Mouse (Mus musculus) heart, postnatal 10 days (tissue): ENCODE measurements at regions not wholly inside any gene's neighbourhood (a gene's known extent, or its start where the extent isn't known, plus 50 kb on each side); places are given as distances from the start of the nearest gene placed in this dataset.

Experiments used
- DNase-seq, 2 experiments: peaks; one replicate each; pipeline ENCODE4 v3.0.0; 2021
- intact Hi-C: fragments of 180-260 bp; cut with DNase I; formaldehyde crosslinking; loops from one replicate; pipeline ENCODE4 v1.15.1; 2025

DNA sequence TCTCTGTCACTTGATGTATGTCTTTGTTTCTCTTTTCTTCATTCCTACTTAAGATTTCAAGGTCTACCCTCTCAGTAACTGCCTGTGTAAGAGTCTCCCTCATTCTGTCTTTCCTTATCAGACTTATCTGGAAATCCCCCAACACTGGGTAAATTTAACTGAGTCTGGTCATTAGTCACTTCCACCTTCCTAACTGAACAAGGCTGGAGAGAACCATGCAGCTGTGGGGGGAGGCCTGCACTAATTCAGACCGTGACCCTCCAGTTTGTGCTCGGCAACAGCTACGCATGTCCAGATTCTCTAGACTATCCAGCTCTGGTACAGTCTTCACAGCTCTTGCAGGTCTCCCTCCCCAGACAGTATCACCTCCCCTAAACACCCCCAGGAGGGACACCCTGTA is 103.3 kb downstream of the Prox1 start:
- intact Hi-C loops: no loop called here
- DNase-seq: no peak

DNA sequence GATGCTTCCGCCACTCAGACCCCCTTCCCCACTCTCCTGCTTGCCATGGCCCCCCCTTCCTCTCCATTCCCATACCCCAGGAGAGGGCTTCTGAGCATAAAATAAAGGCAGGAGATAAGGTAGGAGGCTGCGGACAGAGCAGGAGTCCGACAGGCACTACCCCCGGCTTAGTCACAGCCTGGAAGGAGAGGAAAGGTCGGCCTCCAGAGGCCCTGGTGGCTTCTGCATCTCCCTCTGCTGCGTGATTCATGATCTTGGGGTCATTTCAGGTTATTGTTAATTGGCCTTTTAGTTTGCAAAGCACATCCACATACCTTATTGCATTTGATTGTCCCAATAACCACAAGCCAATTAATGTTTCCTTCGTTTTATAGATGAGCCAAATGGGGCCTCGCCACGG is 104.1 kb downstream of the Prox1 start:
- intact Hi-C loops: no loop called here
- DNase-seq: no peak

DNA sequence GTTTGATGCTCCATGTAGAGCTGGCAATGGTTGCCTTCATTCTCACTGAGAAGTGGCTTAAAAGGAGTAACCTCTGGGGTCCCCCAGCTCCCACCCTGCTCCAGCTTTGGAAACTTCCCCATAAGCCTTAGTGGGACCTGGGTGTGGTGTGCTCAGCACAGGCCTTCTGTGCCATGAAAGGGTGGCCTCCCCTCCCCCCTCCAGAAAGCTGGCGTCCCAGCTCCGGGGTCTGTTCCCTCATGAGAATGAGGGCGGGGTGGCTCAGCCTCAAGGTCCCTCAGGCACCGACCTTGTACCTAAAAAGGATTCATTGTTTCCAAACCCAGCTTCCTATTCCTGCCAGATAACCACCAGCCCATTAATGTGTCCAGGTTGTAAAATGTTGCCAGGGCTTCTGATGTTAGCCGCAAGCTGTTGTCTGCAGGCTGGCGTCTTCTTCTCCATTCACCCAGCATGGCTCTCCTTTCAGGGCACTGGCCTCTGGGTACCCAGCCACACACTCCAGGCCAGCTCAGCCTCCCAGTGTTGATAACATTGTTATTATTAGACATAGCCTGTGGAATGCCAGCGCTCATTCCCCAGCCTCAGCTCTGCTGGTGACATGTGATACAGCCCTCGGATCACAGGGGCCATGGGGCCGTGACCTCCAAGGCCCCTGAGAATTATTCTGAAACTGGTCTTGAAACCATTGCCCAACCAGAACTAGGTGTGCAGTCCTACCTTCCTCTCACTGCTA is 108.8 kb downstream of the Prox1 start:
- DNase-seq: peak; percentile 55 to 71
- intact Hi-C loops: loop anchor here (5.0 kb wide), 1 partner anchor 66 kb away; no protein-coding TSS in a partner anchor

DNA sequence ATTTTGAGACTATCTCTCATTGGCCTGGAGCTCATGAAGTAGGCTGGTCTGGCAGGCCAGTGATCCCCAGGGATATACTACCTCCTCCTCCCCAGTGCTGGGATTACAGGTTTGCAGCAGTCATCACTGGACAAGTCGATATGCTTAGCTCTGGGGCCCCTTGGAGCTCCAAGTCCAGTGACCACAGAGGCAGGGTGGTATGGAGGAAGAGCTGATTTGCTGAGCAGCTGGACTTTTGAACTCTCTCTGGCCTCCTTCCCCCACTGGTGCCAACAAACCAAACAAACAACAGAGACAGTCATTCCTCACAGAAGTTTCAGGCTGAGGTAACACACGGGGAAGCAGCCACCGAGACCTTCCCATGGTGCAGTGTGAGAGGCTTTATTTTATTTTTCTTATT is 111.5 kb downstream of the Prox1 start:
- DNase-seq: no peak
- intact Hi-C loops: no loop called here

DNA sequence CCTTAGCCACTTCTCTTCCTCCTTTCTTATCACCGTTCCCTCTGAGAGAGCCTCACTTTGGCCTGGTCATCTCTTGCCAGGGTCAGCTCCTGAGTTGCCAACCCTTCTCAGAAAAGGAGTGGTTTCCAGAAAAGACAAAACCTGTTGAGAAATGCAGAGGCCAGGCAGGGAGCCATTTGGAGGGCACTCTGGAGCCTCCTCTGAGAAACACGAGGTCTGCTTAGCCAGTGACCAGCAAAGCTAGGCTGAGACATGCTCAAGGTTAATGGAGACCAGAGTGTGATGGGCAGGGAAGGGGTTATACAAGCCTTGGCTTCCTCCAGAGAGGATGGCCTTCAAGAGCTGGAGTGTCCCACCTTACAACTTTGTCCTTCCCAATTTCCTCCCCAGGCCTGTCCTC is 113.6 kb downstream of the Prox1 start:
- DNase-seq: no peak

DNA sequence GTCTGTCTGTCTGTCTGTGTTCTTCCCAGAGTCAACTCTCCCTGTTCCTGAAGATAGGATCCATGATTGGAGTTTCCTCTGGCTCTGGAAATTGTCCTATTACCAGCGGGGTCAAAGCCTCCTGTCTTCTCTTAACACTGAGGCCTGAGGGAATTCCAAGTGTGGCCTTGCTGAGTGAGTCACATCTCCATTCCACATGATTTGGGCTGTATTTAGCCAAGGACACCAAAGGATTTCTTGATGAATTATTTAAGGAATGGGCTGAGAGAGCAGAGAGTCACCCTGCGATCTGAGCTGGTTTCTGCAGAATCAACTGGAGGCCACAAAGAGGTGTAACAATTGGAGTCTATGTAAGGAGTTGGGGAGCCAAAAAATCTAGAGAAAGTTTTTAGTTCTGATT is 118.6 kb downstream of the Prox1 start:
- intact Hi-C loops: no loop called here
- DNase-seq: no peak

More for the DNA sequence above, 113.6 kb downstream of the Prox1 start:
- intact Hi-C loops: no loop called here

DNA sequence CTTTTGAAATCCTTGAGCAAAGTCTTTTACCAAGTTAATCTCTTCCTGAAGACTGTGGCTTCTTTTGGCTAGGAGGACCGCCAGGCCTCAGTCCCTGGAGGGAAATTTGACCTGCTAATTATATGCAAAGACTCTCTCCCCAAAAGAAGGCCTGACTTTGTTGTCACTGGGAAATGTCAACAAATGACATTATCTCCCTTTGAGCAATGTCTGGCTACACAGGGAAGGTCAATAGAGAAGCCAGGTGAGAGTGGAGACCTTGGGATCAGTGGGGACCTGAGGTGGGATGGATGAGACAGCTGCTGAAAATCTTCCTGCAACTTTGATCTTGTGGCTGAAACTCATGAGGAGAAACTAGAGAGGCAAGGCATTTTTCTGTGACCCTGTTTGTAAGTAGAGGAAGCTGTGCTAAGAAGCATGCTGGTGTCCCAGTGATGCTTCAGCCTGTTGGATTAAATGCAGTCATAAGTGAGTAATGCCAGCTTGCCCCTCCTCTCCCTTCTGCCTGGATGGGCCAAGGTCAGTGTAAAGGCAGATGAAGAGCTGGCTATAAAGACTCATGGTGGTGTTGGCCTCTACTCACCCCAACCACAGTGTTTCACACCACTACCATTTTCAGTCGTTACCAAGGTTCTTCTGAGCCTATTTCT is 121.9 kb downstream of the Prox1 start:
- intact Hi-C loops: loop anchor here (5.0 kb wide), 2 partner anchors 94 to 119 kb away; no protein-coding TSS in a partner anchor

DNA sequence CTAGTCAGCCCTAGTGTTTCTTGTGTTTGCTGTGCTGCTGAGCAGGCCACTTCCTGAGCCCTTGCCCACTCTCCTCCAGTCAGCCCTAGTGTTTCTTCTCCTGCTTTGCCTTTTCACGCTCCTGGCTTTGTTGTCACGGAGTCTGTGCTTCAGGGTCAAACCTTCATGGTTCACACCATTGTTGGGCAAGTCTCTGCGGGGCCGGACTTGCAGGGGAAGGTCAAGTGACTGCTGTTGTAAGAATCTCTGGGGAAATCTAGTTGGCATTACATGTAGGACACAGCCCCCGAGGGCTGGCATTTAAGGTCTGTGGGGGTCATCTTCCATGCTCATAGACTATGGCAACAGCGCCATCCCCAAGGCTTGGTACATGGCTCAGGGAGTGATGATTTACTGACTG is 123.3 kb downstream of the Prox1 start:
- DNase-seq: no peak
- intact Hi-C loops: loop anchor here (2.0 to 5.0 kb wide), 4 partner anchors 95 to 750 kb away; no protein-coding TSS in a partner anchor

More for the DNA sequence above, 121.9 kb downstream of the Prox1 start:
- DNase-seq: no peak

DNA sequence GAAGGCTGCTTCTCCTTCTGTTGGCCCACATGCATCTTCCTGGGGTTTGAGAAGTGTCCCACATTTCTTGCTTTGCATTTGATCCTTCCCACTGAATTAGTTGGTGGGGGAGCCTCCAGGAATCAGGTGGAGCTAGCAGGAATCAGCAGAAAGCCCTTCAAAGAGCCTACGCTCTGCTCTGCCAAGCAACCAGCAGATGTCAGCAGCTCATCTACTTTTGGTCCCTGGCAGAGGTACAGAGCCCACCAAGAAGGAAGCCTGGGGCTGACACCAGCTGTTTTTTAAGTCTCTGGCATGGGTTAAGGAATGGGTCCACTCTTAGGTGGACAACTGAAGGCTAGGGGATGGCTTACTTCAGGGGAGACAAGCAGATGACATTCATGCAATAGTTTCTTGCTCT is 123.6 kb upstream of the Smyd2 start:
- intact Hi-C loops: loop anchor here (2.0 to 5.0 kb wide), 4 partner anchors 97 to 751 kb away; no protein-coding TSS in a partner anchor
- peak; percentile 50 to 67 for DNase-seq

DNA sequence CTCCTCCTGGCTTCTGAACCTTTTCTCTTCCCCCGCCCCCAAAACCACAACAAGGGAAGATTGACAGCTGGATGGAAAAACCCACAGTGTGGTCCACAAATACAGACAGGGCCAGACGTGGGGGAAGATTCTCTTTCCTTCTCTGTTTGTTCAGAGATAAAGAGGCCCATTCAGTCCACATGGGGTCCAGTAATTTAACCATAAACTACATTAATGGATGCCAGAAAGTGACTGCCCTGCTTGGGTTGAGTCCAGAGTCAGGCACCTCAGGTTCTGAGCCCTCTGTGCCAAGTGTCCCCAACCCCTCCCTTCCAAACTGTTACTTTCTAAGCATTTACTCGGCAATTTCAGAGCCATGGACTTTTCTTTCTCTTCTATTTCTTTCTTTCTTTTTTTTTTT is 121.9 kb upstream of the Smyd2 start:
- DNase-seq: no peak
- intact Hi-C loops: no loop called here

DNA sequence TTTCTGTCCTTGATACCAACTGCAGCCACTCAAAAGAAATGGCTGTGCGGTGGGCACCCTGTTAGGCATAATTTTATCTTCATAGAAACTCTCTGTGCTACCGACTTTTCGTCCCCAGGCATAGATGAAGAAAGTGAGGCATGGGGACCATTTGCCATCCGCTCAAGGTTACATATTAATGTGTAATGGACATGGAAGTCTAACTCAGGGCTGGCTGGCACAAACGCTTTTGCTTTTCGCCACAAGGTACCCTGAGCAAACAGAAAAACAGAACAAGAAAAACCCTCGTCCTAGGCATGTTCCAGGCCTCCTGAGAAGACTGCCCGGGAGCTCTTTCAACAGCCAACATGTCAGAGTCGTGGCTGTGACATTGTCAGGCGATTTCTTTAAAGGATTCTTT is 121.0 kb upstream of the Smyd2 start:
- no peak for DNase-seq
- intact Hi-C loops: no loop called here

DNA sequence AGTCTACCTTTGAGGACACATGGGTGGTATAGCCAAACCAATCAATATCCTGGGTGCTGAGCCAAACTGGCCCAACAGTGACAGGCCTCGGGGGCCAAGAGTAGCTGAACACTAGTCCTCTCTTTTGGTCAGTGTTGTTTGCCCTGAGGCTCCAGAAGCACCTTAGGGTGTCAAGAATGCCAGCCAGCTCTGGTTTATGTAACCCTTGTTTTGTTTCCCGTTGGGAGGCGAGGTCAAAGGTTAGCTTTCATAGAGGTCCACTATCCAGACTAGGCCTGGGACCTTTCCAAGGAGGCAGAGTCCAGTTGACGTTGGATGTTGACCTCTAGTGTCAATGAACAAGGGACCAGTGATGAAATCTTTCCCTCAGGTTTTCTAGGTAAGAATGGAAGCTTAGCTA is 120.0 kb upstream of the Smyd2 start:
- no peak for DNase-seq
- intact Hi-C loops: no loop called here

DNA sequence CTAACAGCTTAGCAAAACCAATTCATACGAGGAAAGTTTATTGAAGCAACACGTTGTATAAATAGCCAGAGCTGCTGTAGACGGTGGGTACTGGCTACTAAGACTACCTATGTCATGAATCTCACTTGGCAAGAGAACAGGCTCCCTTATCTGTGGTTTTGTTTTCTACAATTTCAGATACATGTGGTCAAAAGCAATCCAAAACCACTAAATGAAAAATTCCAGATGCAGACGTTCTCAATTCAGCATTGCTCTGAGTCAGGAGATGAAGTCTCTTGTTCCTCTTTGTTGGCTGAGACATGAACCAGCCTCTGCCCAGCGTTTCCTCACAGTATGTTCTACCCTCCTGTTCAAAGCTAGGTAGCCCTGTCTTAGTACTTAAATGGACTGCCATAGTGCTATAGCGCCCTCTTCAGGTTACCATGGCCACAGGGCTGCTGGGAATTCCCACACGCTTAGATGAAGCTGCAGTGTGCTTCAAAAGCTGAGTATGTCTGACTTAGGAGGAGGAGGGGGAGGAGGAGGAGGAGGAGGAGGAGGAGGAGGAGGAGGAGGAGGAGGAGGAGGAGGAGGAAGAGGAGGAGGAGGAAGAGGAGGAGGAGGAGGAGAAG is 119.0 kb upstream of the Smyd2 start:
- intact Hi-C loops: no loop called here
- DNase-seq: no peak

DNA sequence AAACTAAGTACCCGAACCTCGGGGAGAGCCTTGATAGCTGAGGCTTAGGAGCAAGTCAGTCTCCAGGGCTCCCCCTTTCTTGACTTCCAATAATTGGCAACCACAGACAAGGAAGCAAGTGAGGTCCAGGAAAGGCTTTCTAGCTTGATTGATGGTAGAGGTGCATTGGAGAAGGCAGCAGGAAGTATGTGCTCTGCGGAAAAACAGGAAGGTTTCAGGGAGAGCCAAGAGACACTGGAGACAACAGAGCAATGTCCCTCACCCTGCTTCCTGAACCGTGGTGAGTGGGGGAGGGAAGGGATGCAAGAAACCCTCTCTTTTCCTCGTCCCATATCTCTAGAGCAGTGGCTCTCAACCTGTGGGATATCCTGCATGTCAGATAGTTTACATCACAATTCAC is 115.9 kb upstream of the Smyd2 start:
- intact Hi-C loops: no loop called here
- DNase-seq: no peak

DNA sequence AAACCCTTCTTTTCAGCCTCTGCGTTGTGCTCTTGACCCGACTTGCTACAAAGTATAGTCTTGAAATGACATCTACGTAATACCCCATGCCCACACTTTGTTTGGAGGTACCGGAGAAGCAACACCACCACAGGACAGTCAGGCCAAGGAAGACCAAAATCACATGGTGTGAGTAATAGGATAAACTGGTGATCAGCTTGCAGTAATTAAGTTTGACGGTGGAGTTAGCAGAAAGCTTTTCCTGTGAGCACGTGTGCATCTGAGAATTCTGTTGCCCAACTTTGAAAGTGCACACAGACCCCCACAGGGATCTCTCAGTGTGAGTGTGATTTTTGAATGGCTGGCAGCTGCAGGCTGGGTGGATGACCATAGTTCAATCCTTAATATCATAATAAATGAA is 114.6 kb upstream of the Smyd2 start:
- intact Hi-C loops: no loop called here

DNA sequence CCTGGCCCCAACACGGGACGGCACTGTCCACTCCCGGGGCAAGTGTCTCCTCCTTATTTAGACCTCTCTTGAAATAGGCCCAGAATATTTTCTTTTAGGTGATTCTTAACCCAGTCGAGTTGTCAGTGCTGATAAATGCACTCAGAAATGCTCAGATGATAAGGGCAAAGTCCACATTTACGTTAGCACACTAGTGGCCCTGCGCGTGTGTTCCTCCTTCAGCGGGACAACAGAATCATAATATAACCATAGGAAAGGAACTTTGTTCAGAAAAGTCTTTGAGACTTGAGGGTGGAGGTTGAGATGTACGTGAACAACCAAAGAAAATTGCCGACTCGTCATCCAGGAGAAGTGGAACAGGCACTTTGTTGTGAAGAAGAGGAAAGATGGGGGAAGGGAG is 113.8 kb upstream of the Smyd2 start:
- intact Hi-C loops: no loop called here
- no peak for DNase-seq

More for the DNA sequence above, 114.6 kb upstream of the Smyd2 start:
- no peak for DNase-seq

DNA sequence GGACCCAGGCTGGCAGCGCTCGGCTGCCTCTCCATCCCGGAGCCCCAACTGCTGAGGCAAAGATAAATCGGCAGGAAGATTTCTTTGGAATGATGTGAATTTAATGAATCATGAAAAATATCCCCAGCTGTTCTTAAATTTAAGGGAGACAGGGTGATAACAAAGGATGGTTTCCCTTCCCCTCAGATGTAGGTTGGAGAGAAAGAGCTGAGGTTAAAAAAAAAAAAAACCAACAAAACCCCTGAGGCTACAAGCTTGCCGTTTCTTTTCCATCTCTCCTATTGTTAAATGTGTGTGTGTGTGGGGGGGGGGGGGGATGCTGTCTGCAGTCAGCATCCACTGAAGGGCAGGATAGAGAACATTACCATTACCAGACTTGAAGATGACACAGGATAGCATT is 111.9 kb upstream of the Smyd2 start:
- DNase-seq: no peak
- intact Hi-C loops: no loop called here

DNA sequence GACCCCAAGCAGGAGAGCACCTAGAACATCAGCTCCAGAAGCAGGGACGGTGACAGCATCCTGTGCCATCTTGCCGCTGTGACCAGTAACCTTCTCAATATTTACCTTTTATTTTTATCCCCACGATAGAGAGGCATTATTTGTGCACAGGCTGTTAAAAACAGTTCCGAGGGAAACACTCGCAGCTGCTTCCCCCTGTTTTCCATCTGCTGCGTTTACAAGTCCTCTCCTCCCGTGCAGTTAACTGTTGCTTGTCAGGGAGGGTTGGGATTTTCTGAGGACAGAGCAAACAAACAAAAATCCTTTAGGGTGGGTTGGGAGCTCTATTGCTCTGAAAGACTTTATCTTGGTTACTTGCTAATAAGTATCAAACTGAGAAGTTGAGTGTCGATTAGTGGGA is 105.4 kb upstream of the Smyd2 start:
- intact Hi-C loops: loop anchor here (5.0 kb wide), 1 partner anchor 1665 kb away; no protein-coding TSS in a partner anchor
- no peak for DNase-seq

DNA sequence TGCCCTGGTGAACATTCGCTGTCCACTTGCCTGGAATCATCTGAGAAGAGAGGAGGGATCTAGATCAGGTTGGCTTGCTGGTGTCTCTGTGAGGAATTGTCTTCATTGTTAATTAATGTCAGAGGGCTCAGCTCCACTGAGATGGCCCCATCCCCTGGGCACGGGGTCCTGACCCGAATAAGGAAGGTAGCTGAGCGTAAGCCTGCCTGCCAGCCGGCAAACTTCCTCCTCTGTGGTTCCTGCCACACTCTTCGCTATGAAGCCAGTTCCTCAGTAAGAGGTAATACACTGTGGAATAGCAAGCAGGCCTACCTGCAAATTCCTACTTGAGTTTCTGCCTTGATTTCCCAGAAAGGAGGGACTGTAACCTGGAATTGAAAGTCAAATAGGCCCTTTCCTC is 87.3 kb upstream of the Smyd2 start:
- no peak for DNase-seq
- intact Hi-C loops: no loop called here

DNA sequence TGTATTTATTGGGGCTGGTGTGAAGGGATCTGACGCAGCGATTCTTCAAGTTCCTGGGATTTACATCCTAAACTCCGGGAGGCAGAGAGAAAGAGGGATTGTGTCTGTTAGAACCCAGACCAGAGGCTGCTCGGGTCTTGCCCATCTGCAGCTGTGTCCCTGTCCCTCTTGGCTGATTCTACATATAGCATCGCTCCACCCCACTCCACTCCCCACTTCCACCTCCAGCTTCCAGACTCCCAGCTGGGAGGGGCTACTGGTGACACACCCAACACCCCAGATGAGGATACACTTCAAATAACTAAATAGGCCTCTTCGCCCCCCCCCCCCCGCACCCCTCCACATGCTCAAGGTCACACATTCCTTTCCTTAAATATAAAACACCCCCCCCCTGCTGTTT is 85.1 kb upstream of the Smyd2 start:
- no peak for DNase-seq
- intact Hi-C loops: no loop called here

DNA sequence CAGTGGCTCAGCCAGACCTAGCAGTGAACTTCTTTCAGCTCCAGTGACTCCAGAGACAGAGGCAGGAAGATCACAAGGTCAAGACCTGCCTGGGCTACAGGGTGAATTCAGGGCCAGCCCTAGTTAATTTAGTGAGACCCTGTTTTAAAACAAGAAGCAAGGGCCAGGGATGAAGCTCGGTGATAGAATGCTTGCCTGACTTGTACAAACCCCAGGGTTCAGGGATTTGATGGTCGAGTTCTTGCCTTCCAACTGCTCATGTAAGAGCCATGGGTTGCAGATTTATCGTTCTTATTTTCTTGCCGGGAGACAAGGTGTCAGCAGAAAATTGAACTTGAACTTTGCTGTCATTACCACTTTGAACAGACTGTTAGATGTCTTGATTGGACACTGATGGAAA is 78.9 kb upstream of the Smyd2 start:
- intact Hi-C loops: no loop called here
- DNase-seq: no peak

DNA sequence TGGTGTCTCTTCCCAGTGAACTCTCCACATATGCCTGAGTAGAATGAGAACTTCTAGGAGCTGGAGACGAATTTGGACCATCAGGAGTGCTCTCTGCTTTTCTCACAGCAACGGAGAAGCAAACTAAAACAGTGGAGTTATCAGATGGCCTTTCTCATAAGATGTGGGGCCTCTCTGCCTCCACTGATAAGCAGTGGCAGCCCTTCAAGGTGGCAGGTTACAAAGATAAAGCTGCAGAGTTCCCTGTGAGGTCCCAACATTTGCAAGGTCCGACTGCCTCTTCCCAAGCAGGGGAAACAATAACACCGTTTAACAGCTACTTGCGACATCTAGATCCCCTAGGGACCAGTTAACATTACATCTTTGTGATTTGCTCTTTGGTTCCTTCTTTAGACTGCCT is 71.5 kb upstream of the Smyd2 start:
- no peak for DNase-seq
- intact Hi-C loops: no loop called here
